Mouse (Mus musculus) neural tube, embryonic 11.5 days (tissue): ENCODE measurements around the gene Cyp4f16. TPM values are rescaled to one million over a fixed set of nuclear protein-coding genes. Genes with fewer than 3 reads are reported as not detected.
"Not testable (repeated sequence)": the region's sequence is repeated elsewhere in the genome, so short reads cannot be mapped to it uniquely, and the experiment has no call there.

ENCODE experiments used
- ATAC-seq: fragments of 200-750 bp; cut with Nextera tagmentation; 2 replicates; pipeline ENCODE4 v1.8.0; 2017; ENCODE audit warnings: moderate number of reproducible peaks, mild to moderate bottlenecking, moderate TSS enrichment, moderate library complexity; ENCODE audit not compliant: insufficient read depth, low FRiP score, low TSS enrichment
- DNase-seq: peaks from one replicate; pipeline ENCODE4 v3.0.0-alpha.2; 2015; ENCODE audit warnings: low spot score
- H3K27ac ChIP-seq: fragments of 300-500 bp; sonication (generic); 2 replicates; pipeline ENCODE4 v1.5.1; 2014; ENCODE audit warnings: low read depth, mild to moderate bottlenecking, low read length
- H3K27me3 ChIP-seq: fragments of 300-500 bp; sonication (generic); 2 replicates; pipeline ENCODE4 v1.6.1; 2014; ENCODE audit warnings: mild to moderate bottlenecking, low read length, mixed read lengths; ENCODE audit not compliant: control insufficient read depth, insufficient read depth
- H3K36me3 ChIP-seq: fragments of 300-500 bp; sonication (generic); 2 replicates; pipeline ENCODE4 v1.6.1; 2014; ENCODE audit warnings: mild to moderate bottlenecking, low read length, moderate library complexity, mixed read lengths; ENCODE audit not compliant: control insufficient read depth, insufficient read depth
- H3K4me1 ChIP-seq: fragments of 300-500 bp; sonication (generic); 2 replicates; pipeline ENCODE4 v1.6.1; 2014; ENCODE audit warnings: low read length, mixed read lengths; ENCODE audit not compliant: control insufficient read depth, insufficient read depth
- H3K4me2 ChIP-seq: fragments of 300-500 bp; sonication (generic); 2 replicates; pipeline ENCODE4 v1.6.1; 2014; ENCODE audit warnings: low read depth, mild to moderate bottlenecking, moderate library complexity
- H3K4me3 ChIP-seq: fragments of 300-500 bp; sonication (generic); 2 replicates; pipeline ENCODE4 v1.5.1; 2014; ENCODE audit warnings: low read depth, low read length
- H3K9ac ChIP-seq: fragments of 300-500 bp; sonication (generic); 2 replicates; pipeline ENCODE4 v1.6.1; 2014; ENCODE audit warnings: mild to moderate bottlenecking, low read length
- H3K9me3 ChIP-seq: fragments of 300-500 bp; sonication (generic); 2 replicates; pipeline ENCODE4 v1.6.1; 2016; ENCODE audit warnings: low read length; ENCODE audit not compliant: control insufficient read depth
- WGBS: fragments of 180-500 bp; shearing (Covaris S2); extraction: QIAGEN DNeasy Blood & Tissue Kit; methylation state at CpG from one replicate; pipeline ENCODE4 v1.1.7; 2014; 5-methylcytosine and 5-hydroxymethylcytosine counted together
- polyA plus RNA-seq: library from polyadenylated mRNA; unstranded; fragments of >200 nt; fragmentation: Nextera tagmentation; extraction: Ambion mirVana; gene quantifications from 2 replicates; pipeline ENCODE4 v1.2.1, GENCODE M21; 2014

Gene Cyp4f16
- polyA plus RNA-seq, 1 experiment from 2014 or later = 12.1 TPM

GRCm38 (mm10) chr17:32516126-32516525, 20.2 kb upstream of the Cyp4f16 start:
- H3K4me2 ChIP-seq = no peak overlapping the region
- ATAC-seq = no peak
- H3K27ac ChIP-seq = no peak overlapping the region
- no peak for DNase-seq
- H3K27me3 ChIP-seq = no peaks in the 10 kb centered on the region
- WGBS = 84% methylated on average over 5 of the region's 5 CpGs
- no peaks in the 10 kb centered on the region for H3K9me3 ChIP-seq
- H3K9ac ChIP-seq = no peak overlapping the region
- H3K4me3 ChIP-seq = no peak overlapping the region
- no peaks in the 10 kb centered on the region for H3K4me1 ChIP-seq
- H3K36me3 ChIP-seq = no peaks in the 10 kb centered on the region

DNA sequence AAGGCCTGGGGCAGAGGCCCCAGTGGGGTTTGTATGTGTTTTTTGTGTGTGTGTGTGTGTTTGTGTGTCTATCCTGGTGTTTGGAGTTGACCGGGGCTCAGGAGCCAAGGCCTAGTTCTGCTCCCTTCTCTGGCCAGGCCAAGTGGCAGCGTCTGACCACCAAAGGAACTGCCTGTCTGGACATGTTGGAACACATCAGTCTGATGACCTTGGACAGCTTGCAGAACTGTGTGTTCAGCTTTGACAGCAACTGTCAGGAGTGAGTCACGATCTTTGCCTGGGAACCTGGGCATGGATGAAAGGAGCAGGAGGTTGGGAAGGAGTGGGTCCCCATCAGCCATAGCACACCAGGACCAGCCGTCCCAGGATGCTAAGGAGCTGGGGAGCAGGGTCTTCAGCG, 14.4 kb upstream of the Cyp4f16 start:
- no peak overlapping the region for H3K9ac ChIP-seq
- no peak overlapping the region for H3K27ac ChIP-seq
- H3K9me3 ChIP-seq = no peaks in the 10 kb centered on the region
- H3K36me3 ChIP-seq = no peaks in the 10 kb centered on the region; the same call in 1 of the 2 replicates
- no peak overlapping the region for H3K4me3 ChIP-seq
- DNase-seq (no peak), ATAC-seq (no peak)
- no peaks in the 10 kb centered on the region for H3K27me3 ChIP-seq
- no peaks in the 10 kb centered on the region for H3K4me1 ChIP-seq
- WGBS = 90% methylated on average over 5 of the region's 5 CpGs
- H3K4me2 ChIP-seq = no peak overlapping the region

GRCm38 (mm10) chr17:32522386-32522785, 14.0 kb upstream of the Cyp4f16 start:
- H3K9ac ChIP-seq = no peak overlapping the region
- no peaks in the 10 kb centered on the region for H3K27me3 ChIP-seq
- no peaks in the 10 kb centered on the region; the same call in 1 of the 2 replicates for H3K36me3 ChIP-seq
- ATAC-seq = no peak
- H3K4me1 ChIP-seq = no peaks in the 10 kb centered on the region
- WGBS = 88% methylated on average over 4 of the region's 4 CpGs
- no peak for DNase-seq
- no peak overlapping the region for H3K4me2 ChIP-seq
- H3K4me3 ChIP-seq = no peak overlapping the region
- H3K27ac ChIP-seq = no peak overlapping the region
- no peaks in the 10 kb centered on the region for H3K9me3 ChIP-seq

- H3K4me2 ChIP-seq = no peak overlapping the region
- WGBS = 88% methylated on average over 5 of the region's 5 CpGs
- no peaks in the 10 kb centered on the region; the same call in 1 of the 2 replicates for H3K36me3 ChIP-seq
- no peaks in the 10 kb centered on the region for H3K4me1 ChIP-seq
- no peaks in the 10 kb centered on the region for H3K9me3 ChIP-seq
- no peaks in the 10 kb centered on the region for H3K27me3 ChIP-seq
- H3K9ac ChIP-seq = no peak overlapping the region
- ATAC-seq = no peak
- no peak for DNase-seq
- H3K4me3 ChIP-seq = no peak overlapping the region
- no peak overlapping the region for H3K27ac ChIP-seq
Measured at GRCm38 (mm10) chr17:32522816-32523215, 13.5 kb upstream of the Cyp4f16 start.

GRCm38 (mm10) chr17:32523895-32524294, 12.5 kb upstream of the Cyp4f16 start:
- no peaks in the 10 kb centered on the region for H3K9me3 ChIP-seq
- H3K36me3 ChIP-seq = no peaks in the 10 kb centered on the region; the same call in 1 of the 2 replicates
- H3K27ac ChIP-seq = no peak overlapping the region
- DNase-seq = no peak
- H3K9ac ChIP-seq = no peak overlapping the region
- ATAC-seq = no peak
- no peaks in the 10 kb centered on the region for H3K4me1 ChIP-seq
- no peaks in the 10 kb centered on the region for H3K27me3 ChIP-seq
- no peak overlapping the region for H3K4me2 ChIP-seq
- no peak overlapping the region for H3K4me3 ChIP-seq
- 93% methylated on average over 11 of the region's 11 CpGs for WGBS

GRCm38 (mm10) chr17:32526341-32526740, 10.0 kb upstream of the Cyp4f16 start:
- ATAC-seq, H3K9ac ChIP-seq, H3K4me1 ChIP-seq, H3K27me3 ChIP-seq, H3K27ac ChIP-seq, H3K9me3 ChIP-seq, DNase-seq, H3K36me3 ChIP-seq, H3K4me2 ChIP-seq, H3K4me3 ChIP-seq: not testable (repeated sequence)
- 95% methylated on average over 1 of the region's 1 CpGs for WGBS

DNA sequence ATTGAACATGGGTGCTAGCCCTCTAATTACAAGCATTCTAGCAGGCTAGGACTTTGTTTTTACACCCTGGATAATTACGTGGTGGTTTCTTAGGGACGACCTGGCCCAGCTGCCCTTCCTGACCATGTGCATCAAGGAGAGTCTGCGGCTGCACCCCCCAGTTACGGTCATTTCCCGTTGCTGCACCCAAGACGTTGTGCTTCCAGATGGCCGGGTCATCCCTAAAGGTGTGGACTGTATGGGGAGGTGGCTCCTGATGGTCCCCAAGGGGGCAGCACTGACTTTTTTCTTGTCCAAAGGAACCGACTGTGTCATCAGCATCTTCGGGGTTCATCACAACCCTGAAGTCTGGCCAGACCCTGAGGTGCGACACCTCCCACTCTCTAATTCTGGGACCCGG, 8.6 kb upstream of the Cyp4f16 start:
- no peak overlapping the region for H3K27ac ChIP-seq
- no peak overlapping the region for H3K4me2 ChIP-seq
- H3K9ac ChIP-seq = no peak overlapping the region
- no peaks in the 10 kb centered on the region for H3K4me1 ChIP-seq
- 87% methylated on average over 11 of the region's 11 CpGs for WGBS
- ATAC-seq (no peak), DNase-seq (no peak)
- H3K4me3 ChIP-seq = no peak overlapping the region
- H3K36me3 ChIP-seq = no peaks in the 10 kb centered on the region
- H3K9me3 ChIP-seq = no peaks in the 10 kb centered on the region
- H3K27me3 ChIP-seq = no peaks in the 10 kb centered on the region

- H3K27me3 ChIP-seq = no peaks in the 10 kb centered on the region
- H3K4me2 ChIP-seq = peak overlapping the region; percentile 45
- WGBS = 20% methylated on average over 26 of the region's 26 CpGs
- no peaks in the 10 kb centered on the region for H3K4me1 ChIP-seq
- DNase-seq (peak; percentile 89), ATAC-seq (peak; percentile 60)
- H3K9ac ChIP-seq = peak overlapping the region; percentile 53
- no peaks in the 10 kb centered on the region for H3K9me3 ChIP-seq
- H3K27ac ChIP-seq = no peak overlapping the region
- no peaks in the 10 kb centered on the region for H3K36me3 ChIP-seq
- H3K4me3 ChIP-seq = 0 out of 2 replicates have a peak overlapping the region, but pooled peaks have one; percentile 19
Measured at GRCm38 (mm10) chr17:32528408-32529337, 7.7 kb upstream of the Cyp4f16 start.

DNA sequence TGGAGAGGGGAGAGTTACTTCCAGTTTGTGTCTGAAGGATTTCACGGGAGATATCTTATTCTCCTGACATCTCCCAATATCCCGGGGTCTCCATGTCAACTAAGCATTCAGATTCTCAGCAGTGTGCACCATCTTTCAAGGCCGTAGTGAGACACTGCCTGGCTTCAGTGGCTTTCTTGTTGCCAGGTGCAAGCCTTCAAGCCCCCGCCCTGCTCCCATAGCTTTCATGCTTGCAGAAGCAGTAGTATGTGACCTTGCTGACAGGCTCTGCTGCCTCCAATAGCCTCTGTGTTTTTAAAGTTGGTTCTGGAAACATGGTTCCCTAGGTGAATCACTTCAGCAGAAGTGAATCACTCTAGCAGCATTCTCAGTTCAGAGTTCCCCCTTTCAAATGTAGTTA, 4.0 kb upstream of the Cyp4f16 start:
- H3K4me3 ChIP-seq, H3K9me3 ChIP-seq, H3K4me1 ChIP-seq, H3K36me3 ChIP-seq, H3K9ac ChIP-seq, H3K4me2 ChIP-seq, DNase-seq, H3K27me3 ChIP-seq, ATAC-seq, H3K27ac ChIP-seq: not testable (repeated sequence)
- 58% methylated on average over 4 of the region's 4 CpGs for WGBS
